Mouse (Mus musculus) megakaryocyte, adult 5-6 weeks (primary cell): ENCODE measurements at regions not wholly inside any gene's neighbourhood (a gene's known extent, or its start where the extent isn't known, plus 50 kb on each side); places are given as distances from the start of the nearest gene placed in this dataset.

ENCODE experiments used
- ATAC-seq: 2 replicates; pipeline ENCODE4 v1.8.0; 2016; ENCODE audit warnings: mild to moderate bottlenecking, inconsistent platforms; ENCODE audit not compliant: poor library complexity, severe bottlenecking

- ATAC-seq, result no peak
Observed at GRCm38 (mm10) chr7:36097054-36097453, 294.3 kb upstream of the Zfp507 start.

GRCm38 (mm10) chr7:36095258-36096130, 292.7 kb upstream of the Zfp507 start:
- no peak for ATAC-seq

- ATAC-seq, result no peak
Observed at GRCm38 (mm10) chr7:36091132-36091531, 288.3 kb upstream of the Zfp507 start.

- ATAC-seq, result no peak
Observed at GRCm38 (mm10) chr7:36090291-36091123, 287.7 kb upstream of the Zfp507 start.

DNA sequence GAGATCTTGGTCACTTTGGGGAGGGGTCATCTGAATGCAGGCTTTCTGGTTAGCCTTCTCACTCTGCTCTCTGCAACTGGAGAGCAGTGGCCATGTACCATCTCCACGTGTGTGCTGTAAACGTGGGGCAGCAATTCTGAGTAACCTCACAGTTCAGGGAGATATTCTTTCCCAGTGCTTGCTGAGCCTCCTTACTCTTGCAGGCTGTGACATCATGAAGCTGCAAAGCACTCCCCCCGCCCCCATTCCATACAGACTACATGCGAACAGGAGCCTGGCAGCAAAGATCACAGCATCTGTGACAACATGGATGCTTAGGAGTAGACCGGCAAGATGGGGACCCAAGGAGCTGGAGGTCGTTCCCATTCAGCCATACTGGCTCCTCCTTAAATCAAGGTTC, 284.8 kb upstream of the Zfp507 start:
- no peak for ATAC-seq

- no peak for ATAC-seq
Observed at GRCm38 (mm10) chr7:36078666-36079065, 275.9 kb upstream of the Zfp507 start.

DNA sequence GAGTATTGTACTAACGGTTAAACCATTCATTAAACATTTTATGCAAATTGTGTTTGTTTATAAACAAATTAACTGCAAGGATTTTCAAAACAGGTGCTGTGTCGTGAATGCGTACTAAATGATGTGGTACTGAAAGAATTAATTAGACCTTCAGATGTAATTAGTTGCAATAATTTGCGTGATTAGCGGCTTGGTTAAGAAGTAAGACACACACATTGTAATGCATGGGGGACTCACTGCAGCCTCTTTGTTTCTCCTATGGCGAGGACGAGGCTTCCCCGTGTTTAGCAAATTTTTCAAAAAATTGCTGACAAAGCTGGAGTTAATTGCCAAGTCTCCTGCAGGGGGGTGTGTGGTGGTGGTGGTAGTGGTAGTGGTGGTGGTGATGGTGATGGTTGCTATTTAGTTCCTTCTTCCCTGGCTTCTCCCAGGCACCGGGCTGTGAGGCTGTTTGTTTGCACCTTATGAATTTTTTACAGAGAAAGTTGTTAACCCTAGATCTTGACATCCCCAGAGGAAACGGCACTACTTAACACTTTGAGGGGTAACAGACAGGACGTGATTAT, 275.4 kb upstream of the Zfp507 start:
- no peak for ATAC-seq

GRCm38 (mm10) chr7:36077271-36077670, 274.5 kb upstream of the Zfp507 start:
- ATAC-seq, result no peak

DNA sequence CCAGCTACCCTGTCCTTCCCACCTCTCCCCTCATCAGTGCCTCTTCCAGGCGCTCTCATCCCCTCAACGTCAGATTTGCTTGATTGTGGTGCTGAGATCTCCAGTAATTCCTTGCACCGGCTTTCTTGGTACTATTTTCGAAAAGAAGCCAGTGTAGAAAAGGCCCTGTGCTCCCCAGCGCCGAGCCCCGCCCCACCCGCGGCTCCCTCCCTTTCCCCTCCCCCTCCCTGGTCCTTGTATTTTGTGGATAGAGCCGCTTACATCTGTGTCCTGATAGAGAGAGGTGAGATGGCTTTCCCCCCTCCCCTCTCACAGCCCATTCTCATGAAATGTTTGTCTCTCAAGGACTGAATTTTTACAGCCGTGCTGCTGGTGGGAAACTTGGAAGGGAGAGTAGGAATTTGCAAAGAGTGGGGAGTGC, 273.2 kb upstream of the Zfp507 start:
- no peak for ATAC-seq

GRCm38 (mm10) chr7:36071774-36072173, 269.0 kb upstream of the Zfp507 start:
- no peak for ATAC-seq

DNA sequence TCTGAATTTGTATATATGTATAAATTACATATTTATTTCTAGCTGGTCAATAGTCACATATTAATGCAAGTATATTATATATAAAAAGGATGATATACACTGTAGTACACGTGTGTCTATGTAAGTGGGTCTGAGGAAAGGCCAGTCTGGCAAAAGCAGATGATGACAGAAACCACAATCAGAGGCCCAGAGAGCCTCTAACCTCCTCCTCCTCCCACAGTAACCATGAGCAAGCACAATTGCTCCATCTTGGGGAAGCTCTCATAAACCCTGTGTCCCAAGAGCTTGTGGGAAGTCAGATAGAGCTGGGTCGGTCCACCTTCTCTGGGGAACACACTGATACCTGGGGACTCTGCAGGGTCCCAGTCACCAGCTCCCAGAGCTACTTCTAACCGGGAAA, 263.9 kb upstream of the Zfp507 start:
- ATAC-seq, result no peak

DNA sequence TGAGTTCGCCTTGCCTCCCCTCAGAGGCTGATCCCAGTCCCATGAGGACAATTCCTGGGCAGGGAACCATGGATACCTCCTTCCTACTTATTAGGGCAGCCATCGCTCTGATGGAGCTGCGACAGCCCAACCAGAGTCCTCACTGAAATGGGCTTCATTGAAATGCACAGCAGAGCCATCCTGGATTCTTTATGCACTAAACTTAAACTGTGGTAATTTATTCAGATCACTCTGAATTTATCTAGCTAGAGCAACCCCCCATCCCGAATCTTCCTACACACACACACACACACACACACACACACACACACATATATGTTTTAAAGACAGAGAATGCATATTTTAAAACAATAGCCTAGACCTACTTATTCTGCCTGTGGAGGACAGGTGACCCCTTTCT, 258.9 kb upstream of the Zfp507 start:
- no peak for ATAC-seq

- ATAC-seq, result no peak
Observed at GRCm38 (mm10) chr7:36060426-36060825, 257.6 kb upstream of the Zfp507 start.

- ATAC-seq, result no peak
Observed at GRCm38 (mm10) chr7:36046053-36046452, 243.2 kb upstream of the Zfp507 start.

- no peak for ATAC-seq
Observed at GRCm38 (mm10) chr7:36031881-36032280, 229.1 kb upstream of the Zfp507 start.

- no peak for ATAC-seq
Observed at GRCm38 (mm10) chr7:36023015-36023414, 220.2 kb upstream of the Zfp507 start.

GRCm38 (mm10) chr7:36022489-36022888, 219.7 kb upstream of the Zfp507 start:
- ATAC-seq, result no peak

- no peak for ATAC-seq
Observed at GRCm38 (mm10) chr7:36016926-36017753, 214.3 kb upstream of the Zfp507 start.

- ATAC-seq, result no peak
Observed at GRCm38 (mm10) chr7:35996609-35997008, 193.8 kb upstream of the Zfp507 start.

DNA sequence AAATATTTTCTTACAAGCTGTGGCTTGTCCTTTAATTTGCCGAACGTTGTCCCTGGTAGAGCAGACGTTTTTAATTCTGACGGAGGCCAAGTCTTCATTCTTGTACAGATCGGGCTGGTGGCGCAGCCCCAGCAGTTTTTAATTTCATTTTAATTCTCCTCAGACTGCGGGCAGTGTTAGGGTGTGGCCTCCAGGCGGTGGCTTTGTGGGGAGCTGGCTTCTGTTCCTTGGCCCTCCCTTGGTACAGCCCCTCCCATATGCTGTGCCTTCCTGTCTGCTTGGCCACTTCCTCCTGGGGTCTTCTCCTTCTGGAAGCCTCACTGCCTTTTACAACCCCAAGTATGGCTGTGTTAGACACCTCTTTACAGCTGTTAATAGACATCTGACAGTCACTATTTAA, 189.7 kb upstream of the Zfp507 start:
- ATAC-seq, result peak; percentile 76

DNA sequence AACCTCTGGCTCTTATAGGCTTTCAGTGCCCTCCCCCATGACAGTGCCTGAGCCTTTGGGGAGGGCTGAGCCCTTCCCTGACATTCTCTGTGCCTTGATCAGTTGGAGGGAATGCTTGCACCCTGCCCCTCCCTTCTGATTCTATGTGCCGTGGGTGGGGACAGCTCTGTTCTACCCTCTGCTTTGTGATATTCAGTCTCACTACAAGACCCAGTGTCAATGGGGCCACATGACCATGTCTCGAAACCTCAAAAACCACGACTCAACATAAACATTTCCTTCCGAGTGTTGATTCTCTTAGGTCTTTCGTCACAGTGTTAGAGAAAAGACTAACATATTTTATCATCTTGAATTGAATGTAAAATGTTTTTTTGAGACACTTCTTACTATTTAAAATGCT, 188.3 kb upstream of the Zfp507 start:
- peak; percentile 62 for ATAC-seq
